Comparison of ENCODE assay signal across 28 mouse cellular contexts in the genomic region with DNA sequence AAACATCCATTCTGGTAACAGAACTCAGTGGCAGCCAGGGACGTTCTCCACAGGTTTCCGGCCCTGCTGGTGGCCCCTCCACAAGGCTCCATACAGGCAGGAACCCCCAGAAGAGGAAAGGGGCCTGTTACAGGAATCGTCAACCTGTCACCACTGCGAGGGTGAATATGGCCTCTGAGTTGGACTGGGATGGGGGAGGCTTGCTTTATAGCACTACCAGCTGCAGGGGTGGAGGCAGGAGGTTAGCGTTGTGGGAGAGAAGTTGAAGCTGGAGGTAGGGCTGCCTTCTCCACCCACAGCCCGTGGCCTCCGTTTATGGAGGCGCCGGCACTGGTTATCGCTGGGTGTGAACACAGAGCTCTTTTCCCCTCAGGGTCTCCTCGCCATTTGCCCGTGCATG. TPM values are rescaled to one million over a fixed set of nuclear protein-coding genes. Genes with fewer than 3 reads are reported as not detected.
"Had no signal": no experiment of that assay in that cellular context is flagged by ENCODE, and none has a peak within 500 bp of the region (broad histone marks: within the 10 kb centered on the region; RNA-seq: fewer than 3 reads in every experiment).

No protein-coding gene starts in this region.

- H3K4me3 ChIP-seq: intestine, embryonic 15.5 days; layer of hippocampus, adult 2 months; liver, embryonic 12.5 days; liver, embryonic 15.5 days; lung, embryonic 15.5 days; megakaryocyte, embryonic 14.5 days; midbrain, embryonic 10.5 days; midbrain, embryonic 13.5 days; neural tube, embryonic 13.5 days had no signal

- H3K9ac ChIP-seq: intestine, embryonic 15.5 days; liver, embryonic 12.5 days; liver, embryonic 15.5 days; lung, embryonic 15.5 days; midbrain, embryonic 13.5 days; neural tube, embryonic 13.5 days had no signal

- H3K9me3 ChIP-seq: intestine, embryonic 15.5 days; liver, embryonic 12.5 days; liver, embryonic 15.5 days; megakaryocyte, embryonic 14.5 days; midbrain, embryonic 10.5 days; midbrain, embryonic 13.5 days; neural tube, embryonic 13.5 days had no signal

- H3K4me1 ChIP-seq: intestine, embryonic 15.5 days; liver, embryonic 12.5 days; liver, embryonic 15.5 days; lung, embryonic 15.5 days; megakaryocyte, embryonic 14.5 days; midbrain, embryonic 10.5 days; midbrain, embryonic 13.5 days; neural tube, embryonic 13.5 days had no signal

- H3K36me3 ChIP-seq: intestine, embryonic 15.5 days; liver, embryonic 12.5 days; liver, embryonic 15.5 days; lung, embryonic 15.5 days; midbrain, embryonic 10.5 days; midbrain, embryonic 13.5 days; neural tube, embryonic 13.5 days had no signal

- DNase-seq: kidney, adult 18-20 months; kidney, adult 9 months; kidney, postnatal 14 days; left cerebral cortex, postnatal 4 days; liver; lung, adult 18-20 months; lung, postnatal 10 days; lung, postnatal 36 days; thymus, adult 18-20 months; thymus, postnatal 36 days had no signal

- H3K27ac ChIP-seq: intestine, embryonic 15.5 days; layer of hippocampus, adult 2 months; liver, embryonic 12.5 days; liver, embryonic 15.5 days; lung, embryonic 15.5 days; midbrain, embryonic 10.5 days; midbrain, embryonic 13.5 days; neural tube, embryonic 13.5 days had no signal

- H3K4me2 ChIP-seq: intestine, embryonic 15.5 days; liver, embryonic 12.5 days; liver, embryonic 15.5 days; lung, embryonic 15.5 days; midbrain, embryonic 13.5 days; neural tube, embryonic 13.5 days had no signal

- ATAC-seq: intestine, embryonic 15.5 days; liver, embryonic 12.5 days; midbrain, embryonic 13.5 days; midbrain, embryonic 16.5 days had no signal

RNA-seq across cellular contexts. Expression of a gene that starts 20.4 kb away (rescaled TPM):
- total RNA-seq: layer of hippocampus, adult 2 months; layer of hippocampus, postnatal 10 days; left cerebral cortex, adult 8-10 months; left cerebral cortex, postnatal 14 days; left cerebral cortex, postnatal 4 days had no signal
- polyA plus RNA-seq: liver, embryonic 12.5 days; liver, embryonic 15.5 days; lung, embryonic 15.5 days; midbrain, embryonic 10.5 days; midbrain, embryonic 13.5 days; midbrain, embryonic 16.5 days; small intestine, adult 2 months; spleen, adult 2 months; stomach, embryonic 16.5 days; testis, adult 2 months had no signal

RNA-seq across cellular contexts. Expression of a gene that starts 32.2 kb away (rescaled TPM):
- total RNA-seq: layer of hippocampus, adult 2 months; layer of hippocampus, postnatal 10 days; left cerebral cortex, adult 8-10 months; left cerebral cortex, postnatal 14 days; left cerebral cortex, postnatal 4 days had no signal
- polyA plus RNA-seq: kidney, embryonic 16.5 days; liver, embryonic 15.5 days; small intestine, adult 2 months; spleen, adult 2 months; stomach, embryonic 16.5 days had no signal

RNA-seq across cellular contexts. Expression of a gene that starts 35.5 kb away (rescaled TPM):
- total RNA-seq: layer of hippocampus, adult 2 months; layer of hippocampus, postnatal 10 days; left cerebral cortex, adult 8-10 months; left cerebral cortex, postnatal 14 days; left cerebral cortex, postnatal 4 days had no signal
- polyA plus RNA-seq: liver, embryonic 12.5 days; liver, embryonic 15.5 days; lung, embryonic 15.5 days; midbrain, embryonic 10.5 days; midbrain, embryonic 13.5 days; midbrain, embryonic 16.5 days; small intestine, adult 2 months; spleen, adult 2 months; stomach, embryonic 16.5 days; testis, adult 2 months had no signal

RNA-seq across cellular contexts. Expression of a gene that starts 40.4 kb away (rescaled TPM):
- total RNA-seq: layer of hippocampus, adult 2 months; layer of hippocampus, postnatal 10 days; left cerebral cortex, adult 8-10 months; left cerebral cortex, postnatal 14 days; left cerebral cortex, postnatal 4 days had no signal
- polyA plus RNA-seq: midbrain, embryonic 13.5 days; midbrain, embryonic 16.5 days; small intestine, adult 2 months; spleen, adult 2 months had no signal

RNA-seq across cellular contexts. Expression of a gene that starts 50.2 kb away (rescaled TPM):
- total RNA-seq: layer of hippocampus, adult 2 months; layer of hippocampus, postnatal 10 days; left cerebral cortex, adult 8-10 months; left cerebral cortex, postnatal 14 days; left cerebral cortex, postnatal 4 days had no signal
- polyA plus RNA-seq: midbrain, embryonic 10.5 days; midbrain, embryonic 13.5 days; midbrain, embryonic 16.5 days; small intestine, adult 2 months had no signal
